Mouse (Mus musculus): Measurements from ENCODE around the gene Myo1g.

- no peak for TF ChIP-seq CTCF (IDR thresholded peaks at IDR 0.05; ENCODE audit: borderline replicate concordance, insufficient read depth, low read length)
- no peak for TF ChIP-seq POLR2A (IDR thresholded peaks at IDR 0.05; ENCODE audit: low read depth, low read length)
Measured at GRCm38 (mm10) chr11:6497311-6497948, 23.3 kb downstream of the Myo1g start.

All from embryonic fibroblast, embryonic 13.5 days (primary cell).